Mouse (Mus musculus): ENCODE results near the gene Cd72. TPM values are rescaled to one million over a fixed set of nuclear protein-coding genes. Genes with fewer than 3 reads are reported as not detected.

Gene Cd72
- total RNA-seq, 2 experiments from 2014 or later, result 0.56 to 0.69 TPM

GRCm38 (mm10) chr4:43478534-43478858, 24.1 kb upstream of the Cd72 start:
- no peak for DNase-seq

DNA sequence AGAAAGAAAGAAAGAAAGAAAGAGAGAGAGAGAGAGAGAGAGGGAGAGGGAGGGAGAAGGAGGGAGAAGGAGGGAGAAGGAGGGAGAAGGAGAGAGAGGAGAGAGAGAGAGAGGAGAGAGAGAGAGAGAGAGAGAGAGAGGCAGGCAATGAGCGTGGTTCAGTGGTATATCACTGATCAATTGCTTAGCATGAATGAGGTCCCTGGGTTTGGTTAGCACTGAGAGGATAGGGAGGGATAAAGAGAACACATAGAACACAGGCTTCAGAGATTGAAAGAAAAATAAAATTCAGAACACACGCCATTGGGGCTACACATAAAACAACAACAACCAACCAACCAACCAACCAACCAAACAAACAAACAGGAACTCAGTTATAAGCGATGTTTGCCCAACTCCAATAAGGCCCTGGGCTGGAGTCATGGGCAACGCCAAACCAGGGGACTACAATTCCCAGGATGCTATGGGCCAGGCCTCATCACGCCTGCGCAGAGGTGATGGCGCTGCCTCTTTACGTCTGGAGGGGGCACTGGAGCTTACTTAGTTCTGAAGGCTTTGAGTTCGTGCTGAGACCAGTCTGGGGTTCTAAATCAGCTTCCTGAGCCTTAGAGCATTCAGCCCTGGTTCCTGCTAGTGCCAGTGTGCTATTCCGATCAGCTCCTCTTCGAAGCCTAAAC, 23.6 kb upstream of the Cd72 start:
- DNase-seq, result peak; percentile 91

DNA sequence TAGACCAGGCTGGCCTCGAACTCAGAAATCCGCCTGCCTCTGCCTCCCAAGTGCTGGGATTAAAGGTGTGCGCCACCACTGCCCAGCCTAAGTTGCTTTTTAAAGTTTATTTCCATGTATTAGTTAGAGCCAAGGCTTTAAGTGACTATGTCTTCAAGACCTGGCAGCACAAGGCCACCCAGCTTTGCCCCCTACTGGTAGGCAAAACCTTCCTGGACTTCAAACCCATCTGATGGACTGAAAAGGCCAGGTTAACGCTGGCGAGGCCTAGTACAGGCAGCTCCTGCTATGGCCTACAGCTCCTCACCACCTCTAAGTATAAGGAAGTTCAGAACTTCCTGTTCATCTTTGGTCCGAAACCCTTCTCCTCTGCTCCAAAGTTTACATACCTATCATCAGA, 22.2 kb upstream of the Cd72 start:
- DNase-seq, result no peak

GRCm38 (mm10) chr4:43473636-43474035, 19.2 kb upstream of the Cd72 start:
- no peak for DNase-seq

DNA sequence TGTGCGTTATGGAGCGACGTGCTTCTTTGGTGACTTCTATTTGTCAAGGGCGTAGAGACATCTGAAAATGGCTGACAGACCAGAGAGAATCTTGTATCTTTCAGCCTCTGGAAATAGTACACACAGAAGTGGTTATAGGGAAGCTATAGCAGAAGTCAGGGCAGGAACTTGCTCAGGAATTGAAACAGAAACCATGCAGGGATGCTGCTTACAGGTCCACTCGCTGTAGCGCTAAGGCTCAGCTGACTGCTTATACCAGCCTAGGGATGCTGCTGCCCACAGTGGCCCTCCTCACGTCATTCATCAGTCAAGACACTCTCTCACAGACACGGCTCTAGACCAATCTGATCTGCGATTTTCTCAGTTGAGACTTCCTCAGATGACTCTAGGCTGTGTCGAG, 15.9 kb upstream of the Cd72 start:
- DNase-seq, result no peak

DNA sequence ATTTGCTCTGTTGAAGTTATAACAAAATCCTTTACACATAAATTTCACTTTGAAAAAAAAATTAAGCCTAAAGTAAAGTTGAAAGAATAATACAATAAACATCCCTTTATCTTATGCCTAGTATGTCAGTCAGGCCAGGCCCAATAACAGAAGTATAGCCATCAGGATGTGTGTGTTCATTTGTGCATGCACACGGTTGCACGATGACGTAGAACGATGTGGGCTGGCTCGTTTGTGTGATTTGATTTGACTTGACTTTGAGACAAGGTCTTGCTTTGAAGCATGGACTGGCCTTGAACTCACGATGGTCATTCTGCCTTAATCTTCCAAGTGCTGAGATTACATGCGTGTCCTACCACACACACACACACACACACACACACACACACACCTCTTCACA, 12.4 kb upstream of the Cd72 start:
- no peak for DNase-seq

- DNase-seq, result no peak
Measured at GRCm38 (mm10) chr4:43465935-43466334, 11.5 kb upstream of the Cd72 start.

GRCm38 (mm10) chr4:43463102-43463501, 8.7 kb upstream of the Cd72 start:
- DNase-seq, result no peak

DNA sequence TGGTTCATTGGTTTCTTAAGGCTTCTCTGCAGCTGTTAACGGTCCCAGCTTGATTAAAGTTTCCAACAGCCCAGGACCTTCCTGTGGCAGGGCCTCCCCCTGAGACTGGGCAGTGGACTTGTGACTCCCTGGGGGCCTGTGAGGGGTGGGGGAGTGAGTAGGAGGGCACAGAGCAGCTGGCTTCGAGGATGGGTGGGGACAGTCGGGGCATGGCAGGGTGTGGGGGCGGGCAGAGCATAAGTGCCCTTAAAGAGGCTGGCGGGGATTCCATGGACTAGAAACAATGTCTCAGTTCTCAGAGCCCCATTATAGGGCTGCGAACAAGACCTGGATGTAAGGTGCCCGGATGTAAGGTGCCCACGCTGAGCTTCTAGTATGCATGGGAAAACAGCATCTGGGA, 2.7 kb upstream of the Cd72 start:
- DNase-seq, result no peak

- DNase-seq, result no peak
Measured at GRCm38 (mm10) chr4:43456470-43456869, 2.0 kb upstream of the Cd72 start.

DNA sequence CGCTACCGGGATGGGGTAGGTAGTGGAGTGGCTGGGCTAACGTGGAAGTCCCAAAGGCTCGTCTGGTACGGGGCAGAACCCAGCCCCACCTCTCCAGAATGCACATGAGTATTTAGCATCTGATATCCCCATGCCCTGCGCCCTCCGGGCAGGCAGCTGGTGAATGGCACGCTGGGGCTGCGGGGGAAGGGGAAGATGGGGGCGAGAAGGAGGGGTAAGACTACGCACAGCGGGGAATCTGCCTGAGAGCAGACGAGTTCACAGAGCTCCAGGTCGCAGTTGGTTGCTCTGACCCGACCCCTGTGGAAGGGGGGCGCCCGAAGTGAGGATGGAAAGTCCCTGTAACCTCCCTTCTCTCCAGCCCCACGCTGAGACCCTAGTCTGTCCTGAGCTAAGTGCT, 1.0 kb downstream of the Cd72 start:
- DNase-seq, result no peak

- no peak for DNase-seq
Measured at GRCm38 (mm10) chr4:43452315-43452714, 2.1 kb downstream of the Cd72 start.

GRCm38 (mm10) chr4:43448554-43448953, 5.9 kb downstream of the Cd72 start:
- DNase-seq, result no peak

DNA sequence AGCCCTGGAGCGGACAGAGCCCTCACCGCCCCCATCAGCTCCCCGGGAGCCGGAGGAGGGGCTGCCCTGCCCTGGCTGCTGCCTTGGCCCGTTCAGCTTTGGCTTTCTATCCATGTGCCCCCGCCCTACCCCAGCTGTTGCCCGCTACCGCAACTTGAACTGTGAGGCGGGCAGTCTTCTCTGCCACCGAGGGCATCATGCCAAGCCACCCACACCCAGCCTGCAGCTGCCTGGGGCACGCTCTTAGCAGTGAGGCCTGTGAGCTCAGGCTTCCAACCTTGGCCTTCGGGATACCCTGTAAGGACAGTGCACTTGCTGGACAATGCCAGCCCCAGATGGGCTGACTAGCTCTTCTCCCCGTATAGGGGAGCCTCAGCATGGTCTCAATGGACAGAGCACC, 7.2 kb downstream of the Cd72 start:
- no peak for DNase-seq

- DNase-seq, result peak; percentile 55
Measured at GRCm38 (mm10) chr4:43443511-43443910, 10.9 kb downstream of the Cd72 start.

GRCm38 (mm10) chr4:43442456-43443361, 11.7 kb downstream of the Cd72 start:
- DNase-seq, result peak; percentile 78

DNA sequence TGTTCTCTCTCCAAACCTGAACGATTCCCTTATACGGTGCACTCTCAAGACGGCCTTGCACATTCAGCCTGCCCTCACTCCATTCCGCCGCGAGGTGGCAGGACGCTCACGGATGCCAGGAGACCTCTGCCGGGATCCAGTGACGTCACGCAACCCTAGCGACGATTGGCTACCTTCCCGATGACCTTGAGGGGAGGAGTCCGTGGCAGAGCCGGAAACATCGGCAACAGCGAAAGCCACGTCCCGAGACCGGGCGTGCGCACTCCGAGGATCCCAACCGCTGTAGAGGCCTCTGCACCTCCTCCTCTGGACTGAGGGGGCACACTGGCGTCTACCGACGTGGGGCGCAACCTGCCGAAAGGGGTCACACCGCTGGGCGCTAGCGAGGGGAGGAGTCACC, 12.4 kb downstream of the Cd72 start:
- DNase-seq, result peak; percentile 100

GRCm38 (mm10) chr4:43441639-43442038, 12.8 kb downstream of the Cd72 start, which contains the start of gene Tesk1:
Tesk1 (plus strand) TSS chr4:43441939.
- no peak for DNase-seq

GRCm38 (mm10) chr4:43432832-43433231, 21.6 kb downstream of the Cd72 start:
- no peak for DNase-seq

- peak; percentile 91 for DNase-seq
Measured at GRCm38 (mm10) chr4:43431690-43432089, 22.7 kb downstream of the Cd72 start.

GRCm38 (mm10) chr4:43428946-43429345, 25.5 kb downstream of the Cd72 start, which contains the start of gene Fam166b:
Fam166b (minus strand) TSS chr4:43429134.
- DNase-seq, result peak; percentile 51

DNA sequence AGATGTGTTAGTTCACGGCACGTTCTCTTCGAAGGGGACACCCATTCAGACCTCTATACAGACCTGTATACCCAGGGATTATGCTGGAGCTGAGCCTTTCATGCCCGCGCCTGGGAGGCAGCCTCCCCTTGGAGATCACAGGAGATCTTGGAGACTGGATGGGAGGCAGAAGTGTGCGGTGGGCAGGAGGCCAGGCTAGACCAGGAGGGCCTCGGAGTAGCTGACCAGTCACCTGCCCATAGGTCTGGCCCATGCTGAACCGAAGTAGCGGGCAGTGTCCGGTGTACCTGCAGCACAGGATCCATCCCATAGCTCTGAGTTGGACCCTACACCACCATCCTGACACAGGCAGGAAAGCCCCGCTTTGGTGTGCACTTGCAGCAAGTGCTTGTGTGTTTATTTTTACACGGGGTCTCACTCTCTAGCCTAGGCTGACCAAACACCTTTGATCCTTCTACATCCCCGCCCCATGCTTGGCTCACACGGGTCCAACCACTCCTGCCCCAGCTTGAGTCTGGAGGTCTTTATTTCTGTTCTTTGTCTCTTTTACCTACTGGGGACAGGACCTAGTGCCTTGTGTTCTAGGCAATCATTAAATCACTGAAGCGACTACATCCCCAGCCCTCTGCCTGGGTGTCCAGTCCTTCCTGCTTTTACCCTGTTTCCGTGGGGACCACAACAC, 26.1 kb downstream of the Cd72 start:
- no peak for DNase-seq

- no peak for DNase-seq
Measured at GRCm38 (mm10) chr4:43427501-43428179, 26.8 kb downstream of the Cd72 start.
